Mouse (Mus musculus): ENCODE data around the gene Tmem108.

Gene Tmem108

GRCm38 (mm10) chr9:103505067-103505466, 256.6 kb downstream of the Tmem108 start:
- in situ Hi-C loops (cut with MboI; ENCODE audit: low sequenced_read_pairs) = no loop called here

- in situ Hi-C loops (cut with MboI; ENCODE audit: low sequenced_read_pairs) = no loop called here
Observed at GRCm38 (mm10) chr9:103504646-103505045, 257.0 kb downstream of the Tmem108 start.

- in situ Hi-C loops (cut with MboI; ENCODE audit: low sequenced_read_pairs) = no loop called here
Observed at GRCm38 (mm10) chr9:103503586-103504298, 257.9 kb downstream of the Tmem108 start.

GRCm38 (mm10) chr9:103502655-103503054, 259.0 kb downstream of the Tmem108 start:
- in situ Hi-C loops (cut with MboI; ENCODE audit: low sequenced_read_pairs) = no loop called here

- in situ Hi-C loops (cut with MboI; ENCODE audit: low sequenced_read_pairs) = no loop called here
Observed at GRCm38 (mm10) chr9:103501861-103502364, 259.7 kb downstream of the Tmem108 start.

- in situ Hi-C loops (cut with MboI; ENCODE audit: low sequenced_read_pairs) = no loop called here
Observed at GRCm38 (mm10) chr9:103499366-103499765, 262.3 kb downstream of the Tmem108 start.

GRCm38 (mm10) chr9:103498699-103499098, 262.9 kb downstream of the Tmem108 start:
- in situ Hi-C loops (cut with MboI; ENCODE audit: low sequenced_read_pairs) = no loop called here

GRCm38 (mm10) chr9:103495391-103495790, 266.2 kb downstream of the Tmem108 start:
- in situ Hi-C loops (cut with MboI; ENCODE audit: low sequenced_read_pairs) = no loop called here

GRCm38 (mm10) chr9:103494346-103495020, 267.2 kb downstream of the Tmem108 start:
- in situ Hi-C loops (cut with MboI; ENCODE audit: low sequenced_read_pairs) = no loop called here

GRCm38 (mm10) chr9:103491985-103492384, 269.7 kb downstream of the Tmem108 start:
- in situ Hi-C loops (cut with MboI; ENCODE audit: low sequenced_read_pairs) = no loop called here

- in situ Hi-C loops (cut with MboI; ENCODE audit: low sequenced_read_pairs) = no loop called here
Observed at GRCm38 (mm10) chr9:103490439-103490838, 271.2 kb downstream of the Tmem108 start.

- in situ Hi-C loops (cut with MboI; ENCODE audit: low sequenced_read_pairs) = no loop called here
Observed at GRCm38 (mm10) chr9:103489883-103490282, 271.8 kb downstream of the Tmem108 start.

- in situ Hi-C loops (cut with MboI; ENCODE audit: low sequenced_read_pairs) = no loop called here
Observed at GRCm38 (mm10) chr9:103489096-103489495, 272.5 kb downstream of the Tmem108 start.

- in situ Hi-C loops (cut with MboI; ENCODE audit: low sequenced_read_pairs) = no loop called here
Observed at GRCm38 (mm10) chr9:103486262-103486661, 275.4 kb downstream of the Tmem108 start.

- in situ Hi-C loops (cut with MboI; ENCODE audit: low sequenced_read_pairs) = no loop called here
Observed at GRCm38 (mm10) chr9:103485606-103486005, 276.0 kb downstream of the Tmem108 start.

GRCm38 (mm10) chr9:103480603-103481220, 280.9 kb downstream of the Tmem108 start:
- in situ Hi-C loops (cut with MboI; ENCODE audit: low sequenced_read_pairs) = no loop called here

GRCm38 (mm10) chr9:103480044-103480576, 281.5 kb downstream of the Tmem108 start, which contains the start of gene Bfsp2:
Bfsp2 (minus strand) TSS chr9:103480420.
- in situ Hi-C loops (cut with MboI; ENCODE audit: low sequenced_read_pairs) = no loop called here

- in situ Hi-C loops (cut with MboI; ENCODE audit: low sequenced_read_pairs) = no loop called here
Observed at GRCm38 (mm10) chr9:103475414-103475813, 286.2 kb downstream of the Tmem108 start.

- in situ Hi-C loops (cut with MboI; ENCODE audit: low sequenced_read_pairs) = no loop called here
Observed at GRCm38 (mm10) chr9:103473915-103474688, 287.5 kb downstream of the Tmem108 start.

- in situ Hi-C loops (cut with MboI; ENCODE audit: low sequenced_read_pairs) = no loop called here
Observed at GRCm38 (mm10) chr9:103471784-103472183, 289.9 kb downstream of the Tmem108 start.

- in situ Hi-C loops (cut with MboI; ENCODE audit: low sequenced_read_pairs) = no loop called here
Observed at GRCm38 (mm10) chr9:103469516-103469915, 292.1 kb downstream of the Tmem108 start.

All from CH12F3 (cell line).